Mouse (Mus musculus) megakaryocyte, embryonic 14.5 days (primary cell): Measurements from ENCODE around the gene Efna1. TPM values are rescaled to one million over a fixed set of nuclear protein-coding genes. Genes with fewer than 3 reads are reported as not detected.
A peak's percentile ranks its signal among the peaks of the same experiment; 100 is the strongest.

Source experiments
- H3K27me3 ChIP-seq: replicated peaks from 2 replicates; pipeline ENCODE3; 2012; ENCODE audit warnings: inconsistent platforms
- H3K36me3 ChIP-seq: replicated peaks from 2 replicates; pipeline ENCODE3; 2012; ENCODE audit warnings: low read length, inconsistent platforms, mixed read lengths
- H3K4me1 ChIP-seq: 2 replicates; pipeline ENCODE4 v1.6.1; 2012; ENCODE audit warnings: inconsistent platforms
- H3K4me3 ChIP-seq: replicated peaks from 2 replicates; pipeline ENCODE3; 2012; ENCODE audit warnings: moderate library complexity, mild to moderate bottlenecking, inconsistent platforms
- H3K9me3 ChIP-seq: 2 replicates; pipeline ENCODE4 v1.6.1; 2012; ENCODE audit warnings: inconsistent platforms
- FLI1 ChIP-seq: IDR thresholded peaks from 2 replicates; pipeline ENCODE4 v1.6.1; 2012; ENCODE audit warnings: low read length, inconsistent platforms, mixed read lengths
- GATA1 ChIP-seq: IDR thresholded peaks from 3 replicates; pipeline ENCODE4 v1.6.1; 2012; ENCODE audit warnings: mixed read lengths, low read length, inconsistent platforms, borderline replicate concordance
- polyA plus RNA-seq: library from polyadenylated mRNA; stranded (reverse); fragments of >175 nt; gene quantifications from 2 replicates; pipeline ENCODE4 v1.2.3, GENCODE M21; 2012; ENCODE audit warnings: low replicate concordance; ENCODE audit not compliant: insufficient read depth

Gene Efna1
- 0.16 TPM in 1 of 2 replicates, not detected in the other for polyA plus RNA-seq

DNA sequence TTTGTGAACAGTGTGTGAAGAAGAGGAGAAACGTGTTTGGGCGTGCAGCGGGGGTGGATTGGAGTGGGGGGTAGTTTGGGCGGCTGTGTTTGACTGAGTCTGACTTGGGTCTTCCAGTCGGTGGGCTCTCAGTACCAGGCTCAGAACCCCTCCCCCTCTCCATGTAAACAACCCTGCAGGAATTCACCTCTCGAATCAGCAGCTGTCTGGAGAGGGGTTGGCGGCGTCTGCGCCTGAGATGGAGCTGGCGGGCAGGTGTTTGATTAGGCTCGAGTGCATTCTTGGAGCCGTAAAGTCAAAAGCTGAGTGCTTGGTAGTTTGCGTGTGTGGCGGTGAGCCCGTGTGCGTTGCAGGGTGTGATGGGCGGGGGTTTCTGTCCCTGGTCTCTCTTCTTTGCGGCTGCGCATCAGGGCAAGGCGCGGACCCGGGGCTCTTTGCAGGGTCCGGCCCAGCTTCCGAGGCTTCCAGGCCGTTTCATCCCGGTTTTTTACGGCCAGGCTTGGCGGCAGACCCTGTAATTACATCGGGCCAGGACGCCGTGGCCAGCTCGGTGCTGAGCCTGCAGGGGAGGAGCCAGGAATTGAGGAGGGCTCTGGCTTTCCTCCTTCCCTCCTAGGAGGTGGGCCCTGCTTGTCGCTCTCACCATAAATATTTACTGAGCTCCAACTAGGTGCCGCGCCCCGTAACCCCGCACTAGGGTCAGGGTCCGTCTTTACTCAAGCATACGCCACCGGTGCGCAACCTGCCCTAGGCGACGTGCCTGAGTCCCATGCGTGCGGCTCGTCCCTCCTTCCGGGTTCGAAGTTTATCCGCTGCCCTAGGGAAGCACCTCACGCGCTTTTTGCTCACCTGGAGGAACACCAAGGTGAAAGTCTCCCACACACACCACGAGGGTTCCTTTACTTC lies at the start of gene Efna1:
Gene Efna1 (minus strand): TSS at position 537 of the 906 bp plus-strand sequence.
- Histone ChIP-seq H3K27me3 (peaks cover 92% of the 10 kb centered on the region), H3K4me3 (peak within 1 kb of the TSS; percentile 90)
- TF ChIP-seq GATA1 (no peak), FLI1 (no peak)

DNA sequence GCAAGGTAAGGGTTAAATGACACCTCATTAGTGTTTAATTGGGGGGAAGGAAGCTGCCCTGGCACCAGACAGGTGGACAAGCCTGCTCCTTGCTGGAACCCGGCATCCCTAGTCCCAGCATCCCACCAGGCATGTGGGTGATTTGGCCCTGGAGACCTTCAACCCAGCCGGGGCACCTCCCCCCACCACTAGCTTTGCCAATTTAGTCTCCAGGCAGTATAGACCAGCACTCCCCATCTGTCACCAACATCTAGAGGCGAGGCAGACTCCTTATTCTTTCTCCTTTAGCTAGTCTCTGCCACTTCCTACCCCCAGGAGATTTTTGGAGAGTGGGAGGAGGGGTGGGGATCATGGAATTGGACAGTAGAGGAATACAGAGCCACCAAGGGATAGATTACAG lies 49.4 kb upstream of the Efna1 start:
- H3K36me3 ChIP-seq, result no peaks in the 10 kb centered on the region
- peaks cover 96% of the 10 kb centered on the region for H3K27me3 ChIP-seq
- TF ChIP-seq GATA1 (no peak), FLI1 (no peak)
- H3K4me1 ChIP-seq, result peaks cover 5% of the 10 kb centered on the region; the same call in 1 of the 2 replicates
- no peak overlapping the region for H3K4me3 ChIP-seq
- H3K9me3 ChIP-seq, result no peaks in the 10 kb centered on the region

More for the DNA sequence above, at the start of gene Efna1:
- Histone ChIP-seq H3K4me1 (peaks cover 52% of the 10 kb centered on the region), H3K9me3 (no peaks in the 10 kb centered on the region), H3K36me3 (no peaks in the 10 kb centered on the region)

DNA sequence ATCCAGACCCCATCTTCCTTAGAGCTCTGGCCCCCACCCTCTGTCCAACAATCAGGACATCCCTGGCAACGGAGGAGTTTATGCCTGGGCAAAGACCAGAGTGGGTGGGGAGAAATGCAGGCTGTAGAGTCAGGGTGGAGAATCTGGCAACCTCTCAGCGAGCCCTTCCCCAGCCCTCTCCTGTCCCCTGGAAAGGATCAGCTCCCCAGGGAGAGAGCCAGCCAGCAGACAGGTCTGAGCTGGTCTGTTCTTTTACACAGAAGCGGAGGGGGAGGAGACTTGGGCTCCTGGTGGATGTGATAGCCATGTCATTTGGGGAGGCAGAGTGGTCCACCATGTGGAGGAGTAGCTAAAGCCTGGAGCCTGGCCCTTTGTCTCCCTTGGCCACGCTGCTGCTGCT lies 47.7 kb upstream of the Efna1 start:
- H3K27me3 ChIP-seq, result peaks cover 93% of the 10 kb centered on the region
- TF ChIP-seq FLI1, result no peak
- TF ChIP-seq GATA1, result no peak
- no peaks in the 10 kb centered on the region for H3K9me3 ChIP-seq
- H3K4me3 ChIP-seq, result no peak overlapping the region
- no peaks in the 10 kb centered on the region for H3K36me3 ChIP-seq
- H3K4me1 ChIP-seq, result peaks cover 5% of the 10 kb centered on the region; the same call in 1 of the 2 replicates

DNA sequence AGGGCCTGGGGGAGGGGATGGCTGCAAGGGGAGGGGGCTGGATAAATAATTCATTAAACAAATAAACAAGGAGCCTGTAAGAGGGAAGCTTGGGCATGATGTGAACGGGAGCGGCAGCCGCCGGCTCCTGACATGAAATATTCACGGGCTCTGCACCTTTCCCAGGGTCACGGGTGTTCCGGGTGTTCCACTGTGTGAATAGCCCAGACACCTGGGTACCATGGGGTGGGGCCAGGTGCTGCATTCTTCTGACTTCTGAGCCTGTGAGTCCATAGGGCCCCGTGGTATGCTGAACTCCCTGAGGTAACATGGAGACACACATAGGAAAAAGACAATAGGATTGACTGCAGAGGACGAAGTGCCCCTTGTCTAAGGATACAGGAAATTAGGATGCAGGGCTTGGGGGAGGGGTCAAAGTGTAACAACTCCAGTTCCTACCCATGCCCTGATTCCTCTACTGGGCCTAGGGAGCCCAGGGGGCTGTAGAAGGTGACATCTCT lies 46.5 kb upstream of the Efna1 start:
- peaks cover 11% of the 10 kb centered on the region for H3K4me1 ChIP-seq
- peaks cover 93% of the 10 kb centered on the region for H3K27me3 ChIP-seq
- H3K9me3 ChIP-seq, result no peaks in the 10 kb centered on the region
- no peaks in the 10 kb centered on the region for H3K36me3 ChIP-seq
- no peak overlapping the region for H3K4me3 ChIP-seq
- TF ChIP-seq FLI1, result no peak
- no peak for TF ChIP-seq GATA1

DNA sequence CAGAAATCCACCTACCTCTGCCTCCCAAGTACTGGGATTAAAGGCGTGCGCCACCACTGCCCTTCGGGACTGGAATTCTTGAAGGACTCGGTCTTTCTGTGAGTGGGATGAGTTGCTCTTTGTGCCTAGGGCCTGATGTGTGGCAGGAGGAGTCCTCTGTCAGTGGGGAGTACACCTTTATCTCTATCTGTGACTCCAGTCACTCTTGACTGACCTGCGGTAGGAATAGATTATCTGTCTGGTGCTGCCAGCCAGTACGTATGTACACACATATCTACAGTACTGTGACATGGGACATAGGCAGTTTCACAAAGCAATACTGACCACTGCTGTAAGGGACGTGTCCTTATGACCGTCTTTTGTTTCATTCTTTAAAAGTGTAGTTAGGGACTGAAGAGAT lies 44.9 kb upstream of the Efna1 start:
- TF ChIP-seq FLI1, result no peak
- no peak for TF ChIP-seq GATA1
- Histone ChIP-seq H3K4me3 (no peak overlapping the region), H3K4me1 (peaks cover 26% of the 10 kb centered on the region), H3K36me3 (no peaks in the 10 kb centered on the region), H3K27me3 (peaks cover 93% of the 10 kb centered on the region), H3K9me3 (no peaks in the 10 kb centered on the region)

DNA sequence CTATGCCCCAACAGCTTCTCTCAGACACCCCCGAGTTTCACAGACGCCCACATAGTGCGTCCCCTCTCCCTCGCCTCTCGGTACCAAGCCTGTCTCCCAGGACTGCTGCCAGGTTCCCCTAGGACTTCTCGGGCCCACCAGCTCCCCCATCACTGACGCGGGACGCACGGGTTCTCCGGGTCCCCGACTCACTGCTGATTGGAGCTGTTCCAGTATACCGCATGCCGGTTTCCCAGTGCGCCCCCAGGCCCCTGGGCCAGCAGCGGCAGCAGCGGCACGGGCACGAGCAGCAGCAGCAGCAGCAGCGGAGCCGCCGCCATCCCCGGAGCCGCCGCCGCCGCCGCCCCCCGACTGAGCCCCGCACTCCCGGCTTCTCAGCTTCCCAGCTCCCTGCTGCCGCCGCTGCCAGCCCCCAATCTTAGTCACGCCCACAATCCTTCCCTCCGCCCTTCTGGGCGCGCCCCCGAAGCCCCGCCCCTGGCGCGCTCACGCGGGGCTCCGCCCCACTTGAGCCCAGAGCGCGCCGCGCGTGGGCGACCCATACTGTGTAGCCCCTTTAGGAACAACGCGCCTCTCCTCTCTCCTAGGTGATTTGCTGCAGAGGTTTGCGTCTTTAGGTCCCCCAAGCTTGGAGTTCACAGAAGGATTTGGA lies 41.7 kb upstream of the Efna1 start, which contains the start of gene Efna3:
Gene Efna3 (minus strand): TSS at position 452 of the 652 bp plus-strand sequence.
- no peak for TF ChIP-seq GATA1
- Histone ChIP-seq H3K4me3 (peak within 1 kb of the TSS; percentile 87), H3K27me3 (peaks cover 97% of the 10 kb centered on the region), H3K36me3 (no peaks in the 10 kb centered on the region), H3K4me1 (peaks cover 42% of the 10 kb centered on the region), H3K9me3 (no peaks in the 10 kb centered on the region)

DNA sequence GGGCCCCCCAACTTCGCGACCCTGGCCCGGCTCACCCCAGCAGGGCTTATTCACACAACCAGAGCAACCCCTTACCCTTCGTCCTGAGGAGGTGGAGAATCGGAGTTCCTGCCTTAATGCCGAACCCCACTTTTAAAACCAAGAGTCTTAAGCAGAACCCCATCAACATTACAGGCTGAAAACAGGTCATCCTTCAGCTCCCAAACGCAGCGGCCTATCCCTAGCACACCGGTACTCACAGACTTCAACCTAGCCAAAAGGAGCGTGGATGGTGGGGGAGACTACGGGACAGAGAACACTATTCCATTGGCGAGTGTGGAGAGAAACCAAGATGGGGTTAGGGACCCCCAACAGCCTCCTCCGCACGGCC lies 41.2 kb upstream of the Efna1 start:
- no peaks in the 10 kb centered on the region for H3K9me3 ChIP-seq
- TF ChIP-seq GATA1 (no peak), FLI1 (no peak)
- no peaks in the 10 kb centered on the region for H3K36me3 ChIP-seq
- H3K4me1 ChIP-seq, result peaks cover 44% of the 10 kb centered on the region
- H3K27me3 ChIP-seq, result peaks cover 97% of the 10 kb centered on the region
- peak overlapping the region; percentile 87 for H3K4me3 ChIP-seq

DNA sequence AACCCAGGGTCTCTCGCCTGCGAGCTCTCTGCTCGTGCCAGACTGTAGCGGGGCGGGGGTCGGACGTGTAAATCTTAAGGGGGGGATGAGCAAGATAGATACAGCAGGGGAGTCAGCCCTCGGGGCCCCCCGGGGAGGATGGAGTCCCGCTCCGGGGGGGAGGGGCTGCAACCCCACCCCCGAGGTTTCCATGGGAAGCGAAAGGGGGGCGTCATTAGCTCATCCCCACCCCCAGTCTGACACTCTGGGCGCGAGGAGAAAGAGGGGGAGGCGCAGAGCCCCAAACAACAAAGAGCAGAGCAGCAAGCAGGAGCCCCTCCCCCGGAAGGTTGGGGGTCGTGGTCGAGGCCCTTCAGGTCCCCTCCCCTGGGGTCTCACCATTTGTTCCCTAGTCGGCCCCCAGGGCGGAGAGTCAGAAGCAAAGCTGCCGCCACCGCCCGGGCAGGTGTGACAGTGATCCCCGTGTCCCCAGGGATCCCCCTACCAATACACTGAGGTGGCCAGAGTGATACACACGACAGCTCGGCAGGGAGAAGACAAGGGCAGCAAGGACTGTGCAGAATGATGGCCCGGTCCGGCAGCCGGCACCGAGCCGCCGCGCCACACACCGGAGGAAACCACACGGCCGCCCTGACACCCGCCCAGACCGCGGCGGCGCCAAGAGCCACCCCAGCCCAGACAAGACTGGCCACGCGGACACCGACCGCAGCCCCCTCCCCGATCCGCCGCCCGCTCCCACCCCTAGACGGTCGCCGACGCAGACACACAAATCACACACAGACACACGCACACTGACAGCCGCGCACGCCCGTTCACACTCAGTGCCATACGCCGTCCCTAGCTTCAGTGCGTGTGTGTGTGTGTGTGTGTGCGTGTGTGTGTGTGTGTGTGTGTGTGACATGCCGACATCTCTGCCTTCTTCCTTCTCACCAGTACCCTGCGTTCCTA lies 40.5 kb upstream of the Efna1 start:
- no peaks in the 10 kb centered on the region for H3K9me3 ChIP-seq
- no peaks in the 10 kb centered on the region for H3K36me3 ChIP-seq
- TF ChIP-seq GATA1 (no peak), FLI1 (no peak)
- H3K4me1 ChIP-seq, result peaks cover 51% of the 10 kb centered on the region
- peaks cover 97% of the 10 kb centered on the region for H3K27me3 ChIP-seq
- peak overlapping the region; percentile 87 for H3K4me3 ChIP-seq

DNA sequence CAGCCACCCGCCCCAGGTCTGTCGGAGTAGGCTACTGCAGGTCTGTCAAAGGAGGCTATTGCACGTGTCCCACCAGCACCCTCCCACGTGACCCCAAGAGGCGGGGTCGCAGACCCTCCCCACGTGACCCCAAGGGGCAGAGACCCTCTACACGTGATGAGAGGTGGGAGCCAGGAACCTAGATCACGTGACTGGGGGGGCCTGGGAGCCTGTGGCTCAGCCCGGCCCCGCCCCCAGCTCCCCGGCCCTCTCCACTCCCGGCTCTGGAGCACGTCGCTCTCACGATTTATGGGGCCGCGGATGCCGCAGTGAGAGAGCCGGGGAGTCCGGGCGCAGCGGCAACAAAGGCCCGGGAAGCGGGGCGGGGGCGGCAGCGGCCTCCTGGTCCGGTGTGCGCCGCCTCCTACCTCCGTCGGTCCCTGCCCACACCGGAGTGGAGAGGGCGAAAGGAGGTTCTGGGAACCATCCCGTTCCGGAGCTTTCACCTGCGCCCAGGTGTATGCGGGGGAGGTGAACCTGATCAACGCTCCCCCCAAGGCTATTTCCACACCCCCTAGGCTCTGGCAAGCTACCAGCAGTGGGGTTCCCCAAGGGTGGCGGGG lies 39.7 kb upstream of the Efna1 start:
- Histone ChIP-seq H3K4me1 (peaks cover 58% of the 10 kb centered on the region), H3K9me3 (no peaks in the 10 kb centered on the region), H3K27me3 (peaks cover 97% of the 10 kb centered on the region), H3K4me3 (peak overlapping the region; percentile 62), H3K36me3 (no peaks in the 10 kb centered on the region)
- no peak for TF ChIP-seq FLI1
- no peak for TF ChIP-seq GATA1
